Mouse (Mus musculus) regulatory T cell (primary cell): Measurements from ENCODE around the gene Zfp648.

ENCODE experiments used
- in situ Hi-C: fragments of 300-600 bp; cut with MboI, MseI; formaldehyde crosslinking; loops from one replicate; pipeline ENCODE4 v1.15.1; 2025; ENCODE audit warnings: high pct_unique_total_duplicates

Gene Zfp648

GRCm38 (mm10) chr1:154219991-154220390 lies 19.0 kb downstream of the Zfp648 start:
- in situ Hi-C loops: no loop called here

DNA sequence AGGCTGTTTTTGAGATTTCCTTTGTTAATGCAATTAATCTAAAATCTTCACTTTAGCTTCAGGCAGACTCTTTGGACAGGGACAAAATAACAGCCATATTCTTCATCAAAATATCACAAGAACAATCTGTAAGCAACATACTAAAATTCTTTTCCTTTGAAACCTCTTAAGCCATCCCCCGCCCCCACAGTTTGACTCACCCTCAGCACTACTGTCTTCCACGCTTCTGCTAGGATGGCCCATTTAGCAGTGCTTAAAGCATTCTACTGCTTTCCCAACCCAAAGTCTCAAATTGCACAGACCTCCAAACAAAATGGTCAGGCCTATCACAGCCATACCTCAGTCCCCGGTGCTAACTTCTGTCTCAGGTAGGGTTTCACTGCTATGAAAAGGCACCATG lies 19.6 kb downstream of the Zfp648 start:
- in situ Hi-C loops: no loop called here

GRCm38 (mm10) chr1:154223807-154224207 lies 22.8 kb downstream of the Zfp648 start:
- in situ Hi-C loops: no loop called here

- in situ Hi-C loops: no loop called here
These were observed 31.6 kb downstream of the Zfp648 start for GRCm38 (mm10) chr1:154232594-154232993.

- in situ Hi-C loops: no loop called here
These were observed 32.0 kb downstream of the Zfp648 start for GRCm38 (mm10) chr1:154233033-154233432.

DNA sequence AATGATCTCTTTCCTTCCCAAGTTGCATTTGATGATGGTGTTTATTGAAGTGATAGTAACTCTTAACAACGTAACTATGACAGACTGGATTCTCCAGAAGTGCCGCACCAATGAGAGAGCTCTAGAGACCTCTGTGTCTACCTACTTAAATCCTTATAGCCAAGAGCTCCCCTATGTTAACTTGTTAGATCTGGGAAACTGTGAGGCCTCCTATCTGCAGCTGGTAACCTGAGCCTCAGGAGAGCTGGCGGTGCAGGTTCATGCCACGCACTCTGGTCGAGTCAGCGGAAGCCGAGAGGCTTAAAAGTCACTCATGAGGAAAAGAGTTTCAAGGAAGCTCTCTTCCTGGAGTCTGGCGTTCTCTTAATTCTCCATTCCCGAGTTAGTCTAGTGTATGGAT lies 33.8 kb downstream of the Zfp648 start:
- in situ Hi-C loops: no loop called here

DNA sequence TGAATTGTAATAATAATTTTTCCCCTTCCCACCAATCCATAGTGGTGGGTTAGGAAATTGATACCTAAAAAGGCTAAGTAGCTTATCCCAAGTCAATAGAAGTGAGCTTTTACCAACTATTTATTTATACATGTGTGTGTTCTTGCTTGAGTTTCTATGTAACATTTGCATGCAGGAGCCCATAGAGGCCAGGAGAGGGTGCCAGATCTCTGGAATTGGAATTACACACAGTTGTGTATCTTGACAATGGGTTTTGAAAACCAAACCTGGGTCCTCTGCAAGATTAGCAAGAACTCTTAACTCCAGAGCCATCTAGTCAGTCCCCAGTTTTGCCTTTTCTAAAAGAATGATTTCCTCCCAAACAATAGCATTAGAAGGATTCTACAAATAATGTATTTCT lies 37.9 kb downstream of the Zfp648 start:
- in situ Hi-C loops: no loop called here

DNA sequence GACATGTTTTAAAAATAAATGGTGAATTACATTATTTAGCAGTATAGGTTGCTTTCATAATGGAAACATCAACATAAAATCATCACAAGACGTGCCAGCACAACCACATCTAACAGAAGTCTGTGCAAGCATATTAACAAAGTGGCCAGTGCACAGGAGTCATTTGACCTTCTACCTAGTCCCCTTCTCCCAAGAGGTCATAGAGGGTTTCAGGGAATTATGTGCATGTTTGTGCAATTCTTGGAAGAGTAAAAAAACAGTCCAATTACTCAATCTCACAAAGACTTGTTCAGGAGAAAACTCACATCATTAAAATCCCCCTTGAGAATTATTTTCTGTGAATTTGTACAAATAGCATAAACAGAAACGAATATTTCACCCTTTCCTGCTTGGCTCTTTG lies 50.2 kb downstream of the Zfp648 start:
- in situ Hi-C loops: no loop called here

DNA sequence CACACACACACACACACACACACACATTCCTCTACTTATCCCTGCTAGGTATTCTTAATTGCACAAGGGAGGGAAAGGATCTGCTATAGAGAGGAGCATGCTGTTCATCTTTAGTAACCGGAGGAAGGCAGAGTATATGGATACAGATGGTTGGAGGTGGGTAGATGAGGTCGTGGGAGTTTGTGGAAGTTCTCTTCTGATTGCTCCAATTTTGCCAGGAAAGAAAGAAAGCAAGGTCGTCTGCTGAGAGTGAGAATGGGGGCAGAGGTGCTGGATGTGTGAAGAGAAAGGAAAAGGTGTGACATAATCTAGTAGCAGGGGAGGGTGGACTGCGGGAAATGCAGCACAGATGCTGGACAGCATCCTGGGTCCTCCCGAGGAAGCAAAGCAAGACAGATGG lies 51.8 kb downstream of the Zfp648 start:
- in situ Hi-C loops: no loop called here
